Mouse (Mus musculus) forebrain, embryonic 15.5 days (tissue): ENCODE data around the gene Taf4. TPM values are rescaled to one million over a fixed set of nuclear protein-coding genes. Genes with fewer than 3 reads are reported as not detected.

Experiments used
- ATAC-seq: fragments of 200-750 bp; cut with Nextera tagmentation; replicated peaks from 2 replicates; pipeline ENCODE4 v1.8.0; 2017; ENCODE audit warnings: mild to moderate bottlenecking, moderate TSS enrichment, moderate library complexity
- H3K27ac ChIP-seq: fragments of 300-500 bp; sonication (generic); replicated peaks from 2 replicates; pipeline ENCODE4 v1.5.1; 2015; ENCODE audit warnings: mild to moderate bottlenecking, inconsistent platforms
- H3K27me3 ChIP-seq: fragments of 300-500 bp; sonication (generic); 2 replicates; pipeline ENCODE4 v1.6.1; 2015; ENCODE audit warnings: inconsistent platforms
- H3K36me3 ChIP-seq: fragments of 300-500 bp; sonication (generic); 2 replicates; pipeline ENCODE4 v1.6.1; 2015; ENCODE audit warnings: mild to moderate bottlenecking, inconsistent platforms
- H3K4me1 ChIP-seq: fragments of 300-500 bp; sonication (generic); 2 replicates; pipeline ENCODE4 v1.6.1; 2015; ENCODE audit warnings: inconsistent platforms
- H3K4me2 ChIP-seq: fragments of 300-500 bp; sonication (generic); replicated peaks from 2 replicates; pipeline ENCODE4 v1.6.1; 2015; ENCODE audit warnings: mild to moderate bottlenecking, inconsistent platforms
- H3K4me3 ChIP-seq: fragments of 300-500 bp; sonication (generic); 2 replicates; pipeline ENCODE4 v1.5.1; 2015; ENCODE audit warnings: mild to moderate bottlenecking, inconsistent platforms
- H3K9ac ChIP-seq: fragments of 300-500 bp; sonication (generic); replicated peaks from 2 replicates; pipeline ENCODE4 v1.6.1; 2015; ENCODE audit warnings: mild to moderate bottlenecking, inconsistent platforms
- H3K9me3 ChIP-seq: fragments of 300-500 bp; sonication (generic); 2 replicates; pipeline ENCODE4 v1.6.1; 2016; ENCODE audit warnings: inconsistent platforms
- WGBS: fragments of 180-500 bp; shearing (Covaris S2); methylation state at CpG from one replicate; pipeline ENCODE4 v1.1.7; 2015; ENCODE audit warnings: mixed read lengths; 5-methylcytosine and 5-hydroxymethylcytosine counted together
- polyA plus RNA-seq: library from polyadenylated mRNA; unstranded; fragments of >200 nt; fragmentation: Nextera tagmentation; extraction: Ambion mirVana; gene quantifications from 2 replicates; pipeline ENCODE4 v1.2.1, GENCODE M21; 2015

Gene Taf4
- polyA plus RNA-seq, 1 experiment from 2014 or later, result 5.3 TPM

DNA sequence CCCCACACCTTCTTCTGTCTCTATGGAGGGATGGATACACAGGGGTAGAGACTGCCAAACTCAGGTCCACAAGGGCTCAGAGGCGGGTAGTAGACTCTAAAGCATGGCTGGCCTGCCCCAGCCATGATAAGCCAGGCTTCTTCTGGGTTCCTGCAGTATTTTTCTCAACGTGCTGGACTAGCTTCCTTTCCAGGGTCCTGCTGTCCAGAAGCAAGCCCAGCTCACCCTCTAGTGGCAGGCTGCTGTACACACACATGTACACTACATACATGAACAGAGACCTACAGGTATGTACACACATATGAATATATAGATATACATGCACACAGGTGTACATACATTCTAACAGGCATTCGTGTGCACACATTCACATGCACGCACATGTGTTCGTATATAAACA, 103.7 kb downstream of the Taf4 start:
- Histone ChIP-seq H3K9ac (no peak overlapping the region), H3K4me1 (peaks cover 16% of the 10 kb centered on the region), H3K36me3 (no peaks in the 10 kb centered on the region), H3K4me3 (no peak overlapping the region), H3K4me2 (no peak overlapping the region), H3K27me3 (no peaks in the 10 kb centered on the region), H3K27ac (no peak overlapping the region), H3K9me3 (no peaks in the 10 kb centered on the region)
- whole genome bisulfite sequencing, result 64% methylated on average over 5 of the region's 5 CpGs
- ATAC-seq, result no peak

DNA sequence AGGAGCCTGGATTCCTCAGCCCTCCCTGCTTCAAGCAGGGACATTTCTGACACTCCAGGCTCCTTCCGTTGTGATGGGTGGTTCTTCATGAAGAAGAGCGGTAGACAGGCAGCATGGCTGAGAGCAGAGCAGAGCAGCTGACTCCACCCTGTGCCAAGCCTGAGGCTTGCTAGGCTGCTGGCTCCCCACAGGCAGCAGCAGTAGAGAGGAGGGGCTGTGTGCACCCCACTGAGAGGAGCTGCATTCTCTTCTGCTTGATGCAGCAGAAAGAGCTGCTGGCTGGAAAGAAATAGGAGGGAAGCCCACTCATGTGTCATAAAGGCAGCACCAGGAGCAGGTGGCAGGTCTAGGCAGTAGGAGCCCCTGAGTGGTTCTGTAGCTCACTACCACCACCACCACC, 106.6 kb downstream of the Taf4 start:
- Histone ChIP-seq H3K27ac (peak overlapping the region; percentile 65), H3K9ac (no peak overlapping the region), H3K4me1 (peaks cover 12% of the 10 kb centered on the region)

DNA sequence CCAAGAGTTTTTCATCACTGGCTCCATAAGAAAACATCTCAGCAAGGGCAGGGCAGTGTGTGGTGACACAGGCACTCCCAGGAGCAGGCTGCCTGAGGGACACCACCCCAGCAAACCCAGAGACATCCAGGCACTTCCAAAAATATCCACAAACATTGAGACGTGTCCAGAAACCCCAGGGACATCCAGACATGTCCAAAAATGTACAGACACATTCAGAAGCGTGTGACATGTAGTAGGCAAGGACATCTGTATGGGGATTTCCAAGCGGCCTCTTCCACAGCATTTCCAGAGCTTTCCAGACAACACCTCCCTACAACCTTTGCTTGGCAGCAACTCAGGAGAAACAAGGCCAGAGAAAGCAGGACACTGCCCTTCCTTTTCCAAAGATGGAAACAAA, 108.8 kb downstream of the Taf4 start:
- WGBS, result 71% methylated on average over 3 of the region's 3 CpGs
- H3K9ac ChIP-seq, result no peak overlapping the region

More for the DNA sequence above, 106.6 kb downstream of the Taf4 start:
- Histone ChIP-seq H3K4me3 (no peak overlapping the region), H3K27me3 (no peaks in the 10 kb centered on the region), H3K4me2 (no peak overlapping the region), H3K9me3 (no peaks in the 10 kb centered on the region), H3K36me3 (no peaks in the 10 kb centered on the region)
- WGBS, result 7% methylated on average over 2 of the region's 2 CpGs
- peak; percentile 88 for ATAC-seq

DNA sequence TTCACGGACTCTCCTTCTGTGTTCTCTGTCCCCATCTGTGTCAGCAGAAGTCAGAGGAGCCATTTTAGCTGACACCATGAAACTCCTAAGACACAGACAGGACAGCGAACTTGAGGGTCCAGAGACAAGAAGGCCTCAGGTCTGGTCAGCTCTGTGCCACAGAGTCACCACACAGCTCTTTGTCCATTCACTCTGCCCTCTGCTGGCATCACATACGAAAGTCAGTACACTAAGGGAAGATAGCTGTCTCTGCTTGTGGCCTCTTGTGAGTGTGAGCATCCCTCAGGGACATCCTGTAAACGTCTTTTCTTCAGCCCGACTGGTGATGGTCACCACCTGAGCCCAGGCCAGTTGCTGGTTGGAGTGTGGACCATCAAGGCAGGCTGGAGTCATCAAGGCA, 111.3 kb downstream of the Taf4 start:
- Histone ChIP-seq H3K9me3 (no peaks in the 10 kb centered on the region), H3K4me3 (no peak overlapping the region), H3K36me3 (no peaks in the 10 kb centered on the region), H3K4me1 (peaks cover 14% of the 10 kb centered on the region), H3K27ac (no peak overlapping the region), H3K27me3 (no peaks in the 10 kb centered on the region), H3K4me2 (no peak overlapping the region), H3K9ac (no peak overlapping the region)
- WGBS, result 80% methylated on average over 5 of the region's 5 CpGs
- ATAC-seq, result no peak

More for the DNA sequence above, 108.8 kb downstream of the Taf4 start:
- H3K9me3 ChIP-seq, result no peaks in the 10 kb centered on the region
- no peak overlapping the region for H3K27ac ChIP-seq
- peaks cover 15% of the 10 kb centered on the region for H3K4me1 ChIP-seq
- H3K36me3 ChIP-seq, result no peaks in the 10 kb centered on the region
- no peak overlapping the region for H3K4me3 ChIP-seq
- ATAC-seq, result no peak
- no peak overlapping the region for H3K4me2 ChIP-seq
- H3K27me3 ChIP-seq, result no peaks in the 10 kb centered on the region

DNA sequence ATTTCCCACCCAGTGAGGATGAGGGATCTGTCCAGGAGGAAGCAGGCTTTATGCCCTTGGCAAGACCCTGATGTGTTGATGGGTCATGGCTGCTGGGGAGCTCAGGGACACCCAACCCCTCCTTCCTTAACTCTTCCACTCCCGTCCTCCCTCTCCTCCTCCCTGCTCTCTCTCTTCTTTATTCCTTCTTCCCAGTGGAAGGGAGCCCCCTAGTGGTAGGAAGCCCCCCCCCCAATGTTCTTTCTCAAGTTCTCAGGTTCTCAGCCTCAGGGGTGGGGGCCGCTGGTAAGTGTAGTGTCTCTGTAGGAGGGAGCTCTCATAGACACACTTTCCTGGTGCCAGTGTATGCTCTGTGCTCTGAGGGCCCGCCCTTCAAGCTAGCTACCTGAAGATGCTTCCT, 113.2 kb downstream of the Taf4 start:
- H3K36me3 ChIP-seq, result no peaks in the 10 kb centered on the region
- H3K9me3 ChIP-seq, result no peaks in the 10 kb centered on the region
- no peak overlapping the region for H3K4me2 ChIP-seq
- ATAC-seq, result no peak
- no peak overlapping the region for H3K27ac ChIP-seq
- H3K27me3 ChIP-seq, result no peaks in the 10 kb centered on the region
- 0 out of 2 replicates have a peak, but pooled peaks cover 3% of the 10 kb centered on the region for H3K4me1 ChIP-seq
- H3K4me3 ChIP-seq, result no peak overlapping the region
- no peak overlapping the region for H3K9ac ChIP-seq
- WGBS, result 78% methylated on average over 3 of the region's 3 CpGs

DNA sequence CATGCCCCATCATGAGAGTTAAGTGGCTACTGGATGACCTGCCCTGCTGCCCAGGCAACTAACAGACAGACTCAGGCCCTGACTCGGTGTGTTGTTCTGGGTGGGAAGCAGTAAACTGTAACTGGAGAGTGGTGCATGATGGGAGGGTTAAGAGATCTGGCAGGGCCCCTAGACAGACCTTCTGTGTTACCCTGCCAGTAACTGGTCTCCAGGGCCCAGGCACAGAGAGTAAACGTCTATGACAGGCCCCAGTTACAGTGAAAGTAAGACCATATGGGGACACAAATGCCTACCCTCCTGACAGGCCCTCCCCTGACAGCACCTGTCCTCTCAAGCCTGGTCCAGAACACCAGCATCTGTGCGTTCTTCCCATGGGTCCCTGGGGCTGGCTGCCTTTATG, 113.8 kb downstream of the Taf4 start:
- ATAC-seq, result no peak
- whole genome bisulfite sequencing, result 76% methylated on average over 3 of the region's 3 CpGs

More for the DNA sequence above, 113.8 kb downstream of the Taf4 start:
- Histone ChIP-seq H3K27me3 (no peaks in the 10 kb centered on the region), H3K36me3 (no peaks in the 10 kb centered on the region), H3K4me3 (no peak overlapping the region), H3K4me2 (no peak overlapping the region), H3K4me1 (0 out of 2 replicates have a peak, but pooled peaks cover 3% of the 10 kb centered on the region), H3K9ac (no peak overlapping the region), H3K9me3 (no peaks in the 10 kb centered on the region), H3K27ac (no peak overlapping the region)

Other genes starting within 250 kb of the Taf4 start
- 20.6 and 23.6 TPM in 2 replicates for gene Lsm14b, start 48.3 kb upstream of the Taf4 start, polyA plus RNA-seq
- gene Psma7, start 65.8 kb upstream of the Taf4 start, polyA plus RNA-seq, result 541 and 580 TPM in 2 replicates
- gene Ss18l1, start 65.9 kb upstream of the Taf4 start, polyA plus RNA-seq, result 57.5 and 59.5 TPM in 2 replicates
- 35.6 and 38.5 TPM in 2 replicates for gene Mtg2, start 93.9 kb upstream of the Taf4 start, polyA plus RNA-seq
- 2.3 and 2.7 TPM in 2 replicates for gene Hrh3, start 127.8 kb upstream of the Taf4 start, polyA plus RNA-seq
- gene Osbpl2, start 142.7 kb upstream of the Taf4 start, polyA plus RNA-seq, result 66.3 and 67.3 TPM in 2 replicates
- gene Adrm1, start 194.8 kb upstream of the Taf4 start, polyA plus RNA-seq, result 201 and 206 TPM in 2 replicates
- 3.0 and 3.1 TPM in 2 replicates for gene Lama5, start 249.2 kb upstream of the Taf4 start, polyA plus RNA-seq